Mouse (Mus musculus): ENCODE results near the gene Gm5168. TPM values are rescaled to one million over a fixed set of nuclear protein-coding genes. Genes with fewer than 3 reads are reported as not detected.

Gm5168 gene
- polyA plus RNA-seq (2015; fragmentation: Illumina TruSeq; extraction: RNeasy Lipid Tissue Mini Kit (QIAGEN cat#74804); ENCODE audit: insufficient read depth, low replicate concordance) = not detected

DNA sequence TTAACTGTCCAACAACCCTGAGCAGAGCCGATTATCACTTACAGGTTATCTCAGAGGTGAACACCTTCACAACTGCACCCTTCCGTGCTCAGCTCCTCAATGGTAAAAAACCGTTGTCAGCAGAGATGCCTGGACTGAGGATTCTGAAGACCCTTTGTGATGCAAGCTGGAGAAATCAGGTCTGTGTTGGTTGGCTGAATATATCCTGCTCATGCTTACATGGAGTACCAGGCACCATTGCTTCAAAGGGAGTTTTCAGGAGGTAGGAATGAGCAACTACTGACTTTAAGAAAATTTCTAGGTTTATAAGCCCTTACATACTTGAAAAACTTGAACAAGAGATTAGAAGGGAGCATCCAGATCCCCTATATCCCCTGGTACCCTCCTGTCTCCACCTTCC lies at the start of gene Gm5168:
Gm5168 (minus strand) TSS at position 101 of the 400 bp plus-strand sequence.

Other genes with a start within 250 kb of the Gm5168 start
- not detected for gene Gm2012, start 180.3 kb upstream of the Gm5168 start, polyA plus RNA-seq (2015; fragmentation: Illumina TruSeq; extraction: RNeasy Lipid Tissue Mini Kit (QIAGEN cat#74804); ENCODE audit: insufficient read depth, low replicate concordance)

Measured in spleen, adult 10 weeks (tissue).